Mouse (Mus musculus) ovary, postnatal 10 days (tissue): ENCODE measurements around the gene Hes2.

ENCODE experiments used
- DNase-seq: peaks from one replicate; pipeline ENCODE4 v3.0.0; 2022; ENCODE audit warnings: low spot score

Gene Hes2

DNA sequence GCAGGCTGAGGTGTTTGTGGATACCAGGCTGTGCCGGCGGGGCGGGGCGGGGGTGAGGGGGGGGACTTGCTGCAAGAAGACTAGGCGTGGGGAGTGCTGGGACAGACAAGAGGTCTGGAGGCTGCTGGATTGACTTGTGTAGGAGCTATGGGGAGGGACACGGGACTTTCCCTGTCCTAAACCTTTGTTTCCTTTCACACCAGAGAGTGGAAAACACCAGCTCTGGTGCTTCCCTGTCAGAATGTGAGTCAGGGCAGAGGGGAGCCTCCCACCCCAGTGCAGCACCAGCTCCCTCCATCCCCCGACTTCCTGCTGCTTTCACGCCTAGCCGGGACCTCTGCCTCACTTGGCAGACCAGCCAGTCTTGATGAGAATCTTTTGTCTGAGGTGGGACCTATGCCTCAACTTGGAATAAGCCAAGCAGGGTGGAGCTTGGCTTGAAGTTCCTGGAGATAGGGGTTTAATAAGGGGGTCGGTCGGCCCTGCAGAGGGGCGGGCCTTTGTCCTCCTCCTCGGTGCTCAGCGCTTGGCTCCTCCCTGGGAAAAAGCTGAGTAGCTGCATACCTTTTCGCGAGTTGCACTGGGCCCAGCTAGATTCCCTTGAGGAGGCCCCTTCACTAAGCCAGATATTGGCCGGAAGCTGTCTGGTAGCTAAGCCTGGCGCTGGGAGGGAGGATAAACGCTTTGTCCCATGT, 27.0 kb downstream of the Hes2 start:
- no peak for DNase-seq

DNA sequence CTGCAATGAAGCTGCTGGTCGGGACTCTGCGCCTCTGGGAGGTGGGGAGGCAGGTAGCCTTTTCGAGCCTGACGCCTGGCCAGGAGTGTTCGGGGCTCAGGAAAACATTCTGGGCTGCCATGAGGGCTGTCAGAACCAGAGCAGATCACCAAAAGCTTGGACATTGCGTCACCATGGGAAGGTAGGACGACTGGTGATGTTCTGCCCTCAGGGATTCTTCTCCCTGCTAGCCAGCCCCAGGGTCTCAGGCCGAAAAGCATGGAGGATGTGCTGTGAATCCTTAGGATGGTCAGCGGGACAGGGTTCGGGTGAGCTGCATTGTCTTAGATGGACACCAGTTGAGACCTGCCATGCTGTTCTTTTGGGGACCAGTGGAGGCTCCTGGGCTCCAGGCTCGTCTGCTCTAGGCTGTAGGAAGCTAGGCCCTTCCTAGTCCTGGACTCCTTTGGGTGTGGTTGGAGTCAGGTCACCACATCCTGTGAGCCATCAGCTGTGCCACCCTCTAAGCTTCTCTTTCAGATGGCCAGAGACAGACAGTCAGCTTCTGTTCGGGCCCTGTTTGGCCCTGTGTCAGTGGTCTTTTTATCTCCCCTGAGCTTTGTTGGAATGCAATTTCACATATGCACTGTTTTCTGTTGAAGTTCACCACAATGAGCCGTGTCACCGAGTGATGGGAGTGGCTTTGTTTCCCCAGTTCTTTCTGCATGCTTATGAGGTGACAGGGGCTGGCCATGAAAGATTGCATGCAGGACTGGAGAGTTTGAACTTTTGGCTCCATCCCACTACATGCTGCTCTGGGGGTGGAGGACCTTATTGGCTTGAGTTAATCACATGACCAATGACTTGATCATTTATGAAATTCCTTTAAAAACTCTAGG, 27.8 kb downstream of the Hes2 start:
- DNase-seq = no peak

DNA sequence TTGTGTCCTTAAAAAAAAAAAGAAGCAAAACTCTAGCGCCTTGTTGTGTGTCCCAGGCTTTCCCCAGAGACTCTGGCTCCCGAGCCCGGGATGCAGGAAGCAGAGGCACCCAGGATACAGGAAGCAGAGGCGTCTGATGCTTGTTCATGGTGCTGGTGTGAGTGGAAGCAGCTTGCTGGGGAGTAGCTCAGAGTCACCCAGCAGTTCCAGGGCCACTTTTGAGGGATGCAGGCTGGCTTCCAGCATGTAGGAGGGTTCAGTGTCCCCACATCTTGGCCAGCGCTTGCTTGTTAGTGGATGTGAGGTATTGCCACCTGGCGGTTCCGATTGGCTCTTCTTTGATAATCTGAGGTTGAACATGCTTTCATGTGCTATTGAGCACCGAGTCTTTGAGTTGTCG, 28.5 kb downstream of the Hes2 start:
- no peak for DNase-seq

DNA sequence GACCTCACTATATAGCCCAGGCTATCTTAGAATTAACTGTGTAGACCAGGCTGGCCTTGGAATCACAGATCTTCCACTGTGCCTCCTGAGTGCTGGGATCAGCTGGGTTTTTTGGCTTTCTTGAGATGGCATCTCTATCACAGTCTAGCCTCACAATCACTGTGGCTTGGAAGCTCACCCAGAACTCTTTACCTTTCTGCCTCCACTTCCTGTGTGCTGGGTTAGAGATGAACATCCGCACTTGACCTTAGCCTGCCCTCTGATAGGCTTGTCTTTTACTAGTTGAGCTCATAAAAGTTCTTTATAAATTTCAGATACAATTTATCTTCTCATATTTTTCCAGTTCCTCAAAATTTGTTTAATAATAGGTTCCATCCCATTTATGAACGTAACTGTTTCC, 30.0 kb downstream of the Hes2 start:
- no peak for DNase-seq

DNA sequence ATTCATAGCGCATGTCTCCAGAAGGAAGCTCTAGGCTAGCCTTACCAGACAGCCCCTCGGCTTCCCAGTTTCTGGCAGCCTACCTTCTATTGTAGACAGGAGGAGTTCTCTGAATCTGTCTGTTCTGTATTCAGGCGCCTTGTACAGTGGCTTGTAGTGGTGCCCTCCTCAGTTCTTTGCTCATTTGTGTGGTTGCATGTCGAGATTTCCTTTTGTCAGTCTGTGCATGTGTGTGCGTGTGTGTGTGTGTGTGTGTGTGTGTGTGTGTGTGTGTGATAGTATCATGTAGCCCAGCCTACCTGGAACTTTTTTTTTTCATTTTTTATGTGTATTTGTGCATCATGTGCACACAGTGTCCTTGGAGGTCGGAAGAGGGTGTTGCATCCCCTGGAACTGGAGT, 30.4 kb downstream of the Hes2 start:
- no peak for DNase-seq

DNA sequence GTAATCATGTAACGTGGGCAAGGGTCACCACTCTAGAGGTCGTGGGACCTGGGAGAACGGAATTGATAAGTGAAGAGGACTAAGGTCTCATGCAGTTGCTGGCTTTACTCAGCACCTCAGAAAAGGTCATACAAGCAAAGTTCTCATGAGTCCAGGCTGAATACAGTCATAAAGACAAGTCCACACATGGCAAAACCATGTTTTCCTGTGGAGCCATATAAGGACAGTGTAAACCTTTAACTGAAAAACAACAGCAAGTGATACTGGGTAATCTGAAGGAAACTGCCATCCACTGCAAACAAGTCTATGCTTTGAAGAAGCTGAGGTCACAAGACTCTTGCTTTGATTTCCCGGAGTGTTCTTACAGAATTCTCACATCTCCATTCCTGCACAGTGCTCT, 31.0 kb downstream of the Hes2 start:
- DNase-seq = no peak

DNA sequence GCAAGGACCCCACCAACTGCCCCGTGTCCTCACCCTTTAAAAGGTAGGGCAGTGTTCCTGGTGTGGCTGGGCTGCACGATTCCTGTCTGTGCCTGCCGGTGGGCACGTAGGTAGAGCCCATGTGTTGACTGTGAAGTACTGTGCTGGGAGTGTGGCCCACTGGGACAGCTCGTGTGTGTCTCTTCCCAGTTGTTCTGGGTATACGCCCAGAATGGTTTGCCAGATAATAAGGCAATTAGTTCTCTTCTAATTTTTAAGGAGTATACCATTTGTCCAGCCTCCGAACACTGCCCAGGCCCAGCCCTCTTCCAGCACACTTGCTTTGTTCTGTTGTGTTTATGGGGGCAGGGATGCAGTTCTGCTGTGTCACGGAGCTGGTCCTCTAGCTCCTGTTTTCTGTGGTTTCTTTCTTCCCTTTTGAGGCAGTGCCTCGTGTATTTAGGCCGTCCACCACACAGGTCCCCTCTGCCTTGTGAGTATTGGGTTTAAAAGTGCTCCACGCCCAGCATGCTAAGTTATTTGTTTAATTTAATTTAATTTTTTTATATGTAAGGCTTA, 31.5 kb downstream of the Hes2 start:
- no peak for DNase-seq

DNA sequence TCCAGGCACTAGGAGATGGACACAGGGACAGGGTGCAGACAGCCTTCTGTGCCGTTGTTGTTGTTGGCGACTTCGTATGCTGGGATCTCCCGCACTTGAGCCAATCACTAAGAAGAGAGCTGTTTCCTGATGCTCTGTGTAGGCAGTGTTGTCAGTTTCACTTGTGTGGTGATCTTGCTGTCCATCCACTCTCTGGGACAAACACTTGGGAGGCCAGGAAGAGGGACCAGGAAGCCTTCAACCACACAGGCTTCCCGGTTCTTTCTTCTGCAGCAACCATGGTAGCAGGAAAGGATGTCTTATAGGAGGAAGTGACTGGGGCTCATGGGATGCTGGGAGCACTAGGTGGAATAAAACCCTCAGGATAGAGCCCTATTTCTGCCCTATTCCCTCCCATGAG, 32.0 kb downstream of the Hes2 start:
- no peak for DNase-seq

DNA sequence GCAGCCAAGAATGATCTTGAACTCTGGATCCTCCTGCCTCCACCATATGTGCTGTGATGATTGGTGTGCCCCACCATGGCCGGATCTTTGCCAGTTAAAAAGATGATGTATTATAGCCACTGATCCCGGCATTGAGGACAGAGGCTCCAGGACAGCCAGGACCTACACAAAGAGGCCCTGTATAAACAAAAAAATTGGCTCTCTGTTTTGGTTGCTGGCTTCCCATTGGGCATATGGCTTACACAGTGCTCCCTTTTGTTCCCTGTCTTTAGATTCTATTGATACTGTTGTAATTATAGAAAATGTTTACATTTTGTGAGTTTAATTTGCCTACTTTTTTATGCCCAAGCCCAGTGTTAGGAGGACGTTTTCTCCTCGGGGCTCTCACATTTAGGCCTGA, 33.9 kb downstream of the Hes2 start:
- no peak for DNase-seq

DNA sequence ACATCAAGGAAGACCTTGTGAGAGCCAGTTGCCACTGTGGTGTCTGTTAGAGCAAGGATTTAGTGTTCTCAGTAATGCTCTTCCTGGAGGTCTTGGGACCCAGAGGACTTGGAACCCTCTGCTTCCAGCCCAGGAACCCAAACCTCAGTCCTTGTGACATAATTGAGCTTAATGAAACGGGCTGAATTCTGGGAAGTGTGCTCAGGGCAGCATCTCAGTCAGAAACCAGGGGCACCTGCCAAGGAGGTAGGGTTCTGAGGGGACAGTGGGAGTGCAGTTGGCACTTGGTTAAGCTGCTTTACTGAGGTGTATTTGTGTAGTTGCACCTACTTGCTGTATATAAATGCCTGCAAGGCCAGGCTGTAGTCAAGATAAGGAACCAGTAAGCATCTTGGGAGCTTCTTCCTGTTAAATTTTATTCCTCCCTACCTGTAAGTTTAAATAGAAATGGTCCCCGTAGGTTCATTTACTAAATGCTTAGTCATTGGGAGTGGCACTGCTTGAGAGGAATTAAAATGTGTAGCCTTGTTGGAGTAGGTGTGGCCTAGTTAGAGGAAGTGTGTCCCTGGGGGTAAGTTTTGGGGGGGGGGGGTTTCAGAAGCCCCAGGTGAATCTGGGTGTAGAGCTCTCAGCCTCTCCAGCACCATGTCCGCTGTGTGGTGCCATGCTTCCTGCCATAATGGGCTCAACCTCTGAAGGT, 36.0 kb downstream of the Hes2 start:
- no peak for DNase-seq

DNA sequence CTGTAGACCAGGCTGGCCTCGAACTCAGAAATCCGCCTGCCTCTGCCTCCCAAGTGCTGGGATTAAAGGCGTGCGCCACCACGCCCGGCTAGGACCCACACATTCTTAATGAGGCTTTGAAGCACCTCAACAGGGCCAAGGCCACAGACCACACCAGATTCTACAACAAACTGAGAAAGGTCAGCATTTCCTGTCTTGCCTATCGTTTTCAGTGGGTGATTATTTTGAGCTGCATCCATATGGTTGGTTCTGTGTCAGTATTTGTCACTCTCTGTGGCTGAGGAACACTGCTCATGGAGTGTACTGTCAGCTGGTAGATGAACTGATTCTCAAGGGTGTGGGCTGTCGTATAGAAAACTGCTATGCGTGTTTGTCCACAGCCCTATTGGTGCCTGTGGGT, 37.6 kb downstream of the Hes2 start:
- no peak for DNase-seq

DNA sequence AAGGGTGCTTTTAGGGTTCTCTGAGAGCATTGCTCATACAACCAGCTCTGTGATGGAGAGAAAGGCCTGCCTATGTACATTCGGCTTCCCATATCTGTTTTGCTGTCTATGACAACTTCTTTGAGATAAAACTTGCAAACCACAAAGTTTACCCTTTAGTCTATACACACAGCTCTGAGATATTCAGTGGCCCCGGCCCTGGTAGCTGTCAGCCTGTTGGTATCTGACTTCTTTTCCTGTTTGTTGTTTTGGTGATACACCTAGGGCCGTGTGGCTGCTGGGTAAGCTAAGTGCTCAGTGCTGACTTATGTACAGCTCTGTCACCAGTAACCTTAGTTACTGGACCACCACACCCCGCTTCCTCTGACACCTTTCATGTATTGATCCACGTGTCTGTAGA, 38.9 kb downstream of the Hes2 start:
- DNase-seq = no peak

DNA sequence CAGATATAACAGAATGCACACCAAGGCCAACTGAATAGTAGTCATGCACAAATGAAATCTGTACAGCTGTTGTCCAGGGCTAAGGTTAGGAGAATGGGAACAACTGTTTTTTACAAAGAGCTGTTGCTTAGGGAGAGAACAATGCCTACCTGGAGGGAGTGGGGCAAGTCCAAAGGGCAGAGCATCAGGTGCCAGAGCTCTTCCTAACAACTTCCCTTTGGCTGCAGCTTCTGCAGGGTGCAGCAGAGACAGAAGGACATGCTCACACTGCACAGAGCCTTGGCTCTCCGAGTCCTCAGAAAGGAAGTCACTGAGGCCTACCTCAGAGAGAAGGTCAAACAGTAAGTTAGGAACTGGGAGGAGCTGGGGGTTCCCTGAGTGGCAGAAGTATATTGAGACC, 41.0 kb downstream of the Hes2 start:
- no peak for DNase-seq

DNA sequence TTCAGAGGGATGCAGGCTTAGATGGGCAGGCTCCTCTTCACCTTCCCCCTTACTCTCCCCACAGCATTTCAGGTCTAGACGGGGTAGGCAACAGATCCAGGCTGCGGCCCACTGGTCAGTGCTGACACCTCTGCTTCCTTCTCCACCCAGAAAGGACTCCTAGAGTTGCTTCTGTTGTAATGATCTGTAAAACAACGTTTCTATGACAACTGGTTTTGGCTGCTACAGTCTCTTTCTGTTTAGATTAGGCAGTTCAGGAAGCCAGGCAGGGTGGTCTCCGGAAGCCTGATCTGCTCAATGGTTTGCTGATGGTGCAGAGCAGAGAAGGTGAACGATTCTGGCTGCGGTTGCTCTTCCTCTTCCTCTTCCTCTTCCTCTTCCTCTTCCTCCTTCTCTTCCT, 42.8 kb downstream of the Hes2 start:
- DNase-seq = no peak

DNA sequence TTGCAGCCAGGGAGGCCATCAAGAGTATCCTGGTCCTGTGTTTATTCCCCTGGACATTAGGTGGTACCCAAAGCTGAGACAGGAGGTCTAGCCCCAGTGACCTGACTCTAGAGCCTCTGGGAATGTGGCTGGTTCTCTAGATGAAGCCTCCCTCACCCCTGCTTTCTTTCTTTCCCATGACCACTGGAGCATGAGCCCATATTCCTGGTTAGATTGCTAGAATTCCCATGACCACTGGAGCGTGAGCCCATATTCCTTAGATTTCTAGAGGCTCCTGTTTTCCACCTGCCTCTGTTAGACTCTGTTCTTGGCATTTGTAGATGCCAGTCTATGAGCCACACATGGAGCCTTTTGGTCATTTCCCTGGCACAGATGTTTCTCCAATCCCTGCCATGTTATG, 43.8 kb downstream of the Hes2 start:
- DNase-seq = no peak

DNA sequence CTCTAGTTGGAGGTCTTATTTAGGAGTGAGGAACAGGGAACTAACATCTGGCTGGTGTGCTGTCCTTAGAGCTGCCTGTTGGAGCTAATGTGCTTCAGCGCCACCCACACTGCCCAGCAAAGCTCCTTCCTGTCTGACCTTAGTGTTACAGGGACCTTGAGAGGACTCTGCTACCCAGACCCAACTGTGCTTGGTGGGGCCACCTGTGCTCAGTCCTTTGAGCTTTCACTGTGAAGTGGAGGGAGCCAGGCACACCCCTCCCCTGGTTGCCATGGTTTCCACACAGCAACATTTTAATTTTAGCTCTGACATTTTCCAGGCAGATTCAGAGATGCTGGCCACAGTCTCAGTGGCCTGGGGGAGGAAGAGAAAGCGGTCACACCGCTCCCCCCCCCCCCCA, 44.2 kb downstream of the Hes2 start:
- no peak for DNase-seq

DNA sequence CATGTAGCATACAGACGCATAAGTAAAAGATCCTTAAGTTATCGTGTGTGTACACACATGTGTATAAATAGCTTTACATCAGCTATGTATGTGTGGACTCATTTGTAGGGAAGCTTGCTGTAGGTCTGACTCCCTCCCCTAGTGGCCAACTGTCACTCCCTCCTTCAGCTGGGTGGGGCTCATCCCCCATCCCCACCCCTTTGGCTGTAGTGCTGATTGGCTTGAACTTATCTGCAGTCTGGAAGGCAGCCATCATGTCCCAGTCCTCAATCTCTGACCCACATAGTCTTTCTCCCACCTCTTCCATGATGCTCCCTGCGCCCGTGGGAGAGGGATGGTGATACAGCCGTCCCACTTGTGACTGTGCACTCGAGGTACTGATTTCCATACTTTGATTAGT, 46.0 kb downstream of the Hes2 start:
- no peak for DNase-seq

DNA sequence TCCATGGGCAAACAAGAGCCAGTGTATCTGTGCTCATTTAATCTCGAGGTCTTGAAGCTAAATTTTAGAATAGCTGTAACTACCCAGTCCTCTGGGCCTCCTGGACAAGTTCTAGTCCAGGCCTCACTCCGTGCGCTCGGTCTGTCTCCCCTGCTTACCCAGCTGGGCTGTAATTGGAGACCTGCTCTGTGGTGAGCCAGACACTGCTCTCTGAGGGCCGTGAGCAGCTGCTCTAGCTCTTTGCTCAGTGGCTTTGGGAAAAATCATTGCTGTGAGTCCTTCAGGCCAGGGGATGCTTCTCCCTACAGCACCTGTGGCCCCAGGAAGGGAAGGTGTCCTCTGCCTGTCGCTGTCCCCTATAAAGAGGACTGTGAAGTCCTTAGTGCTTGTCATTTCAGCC, 47.5 kb downstream of the Hes2 start:
- DNase-seq = no peak

DNA sequence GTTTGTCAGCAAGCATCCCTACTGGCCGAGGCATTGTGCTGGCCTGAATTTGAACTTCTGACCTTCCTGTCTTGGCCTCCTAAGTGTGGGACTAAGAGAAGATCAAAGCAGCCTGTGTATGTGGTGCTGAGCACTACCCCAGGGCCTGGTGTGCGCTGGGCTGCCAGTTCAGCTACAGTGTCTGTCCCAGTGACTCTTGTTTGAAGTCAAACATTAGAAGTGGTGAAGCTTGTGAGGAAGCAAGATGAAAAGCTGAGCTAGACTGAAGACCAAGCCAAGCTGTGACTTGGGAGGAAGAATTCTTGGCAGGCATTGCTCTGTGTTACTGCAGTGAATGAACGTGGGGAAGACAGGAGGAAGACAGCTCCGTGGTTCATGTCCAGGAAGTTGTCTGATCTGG, 51.0 kb downstream of the Hes2 start:
- DNase-seq = no peak
